Mouse (Mus musculus): Measurements from ENCODE around the gene Chpf. TPM values are rescaled to one million over a fixed set of nuclear protein-coding genes. Genes with fewer than 3 reads are reported as not detected.

Chpf gene
- polyA plus RNA-seq (2012) = 99.0 and 103 TPM in 2 replicates

GRCm38 (mm10) chr1:75478916-75479634 lies at the start of gene Chpf, which contains the start of gene Tmem198:
TSS of gene Chpf (minus strand) at chr1:75479307.
TSS of gene Tmem198 (plus strand) at chr1:75479532.
- TF ChIP-seq GATA1 (IDR thresholded peaks at IDR 0.05; ENCODE audit: low read length) = no peak

DNA sequence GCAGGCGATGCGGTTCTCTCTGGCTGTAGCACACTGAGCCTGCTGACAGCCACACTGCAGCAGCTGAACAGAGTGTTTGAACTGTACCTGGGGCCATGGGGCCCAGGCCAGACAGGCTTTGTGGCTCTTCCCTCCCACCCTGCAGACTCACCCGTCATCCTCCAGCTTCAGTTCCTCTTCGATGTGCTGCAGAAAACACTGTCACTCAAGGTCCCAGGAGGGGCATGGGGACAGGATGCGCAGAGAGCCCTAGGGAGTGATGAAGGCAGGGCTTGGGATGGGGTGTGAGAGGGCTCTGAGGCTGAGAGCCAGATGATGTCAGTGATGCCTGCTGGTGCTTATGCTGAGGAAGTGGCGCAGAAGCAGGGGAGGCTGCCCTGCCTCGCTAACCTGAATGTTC lies 45.6 kb upstream of the Chpf start:
- TF ChIP-seq GATA1 (IDR thresholded peaks at IDR 0.05; ENCODE audit: low read length) = no peak

DNA sequence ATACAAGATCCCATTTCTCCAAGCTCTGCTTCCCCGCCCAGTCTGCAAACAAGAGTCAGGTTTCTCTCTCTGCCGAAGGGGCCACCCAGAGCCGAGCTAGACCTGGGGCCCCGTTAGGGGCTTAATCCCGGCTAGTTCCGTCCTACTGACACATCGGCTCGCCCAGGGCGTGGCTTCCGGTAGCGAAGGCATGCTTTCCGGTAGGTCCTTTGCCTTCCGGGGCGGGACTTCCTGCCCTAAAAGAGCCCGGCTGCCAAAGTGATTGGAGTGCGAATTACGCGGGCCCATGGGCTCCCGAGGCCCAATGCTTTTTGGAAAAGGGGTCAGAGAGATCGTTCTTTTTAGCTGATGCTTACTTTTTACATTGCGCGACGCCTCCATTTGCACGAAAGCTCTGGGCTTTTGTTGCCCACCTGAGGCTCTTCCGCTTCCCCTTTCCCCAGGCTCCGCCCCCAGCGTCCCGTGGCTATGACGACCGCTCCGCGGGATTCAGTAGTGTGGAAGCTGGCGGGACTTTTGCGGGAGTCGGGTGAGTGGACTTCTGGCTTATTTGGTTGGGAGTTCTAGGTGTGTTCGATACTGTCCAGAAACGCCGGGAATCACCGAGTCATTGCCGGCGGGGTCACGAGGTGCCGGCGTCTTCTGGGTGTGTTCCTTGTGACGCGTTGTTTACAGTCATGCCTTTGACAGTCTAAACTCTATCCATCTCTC lies 42.4 kb upstream of the Chpf start, which contains the start of gene Stk11ip:
Gene Stk11ip (plus strand): TSS at position 209 of the 711 bp plus-strand sequence.
- TF ChIP-seq GATA1 (IDR thresholded peaks at IDR 0.05; ENCODE audit: low read length) = no peak

GRCm38 (mm10) chr1:75519576-75519975 lies 40.5 kb upstream of the Chpf start:
- TF ChIP-seq GATA1 (IDR thresholded peaks at IDR 0.05; ENCODE audit: low read length) = no peak

DNA sequence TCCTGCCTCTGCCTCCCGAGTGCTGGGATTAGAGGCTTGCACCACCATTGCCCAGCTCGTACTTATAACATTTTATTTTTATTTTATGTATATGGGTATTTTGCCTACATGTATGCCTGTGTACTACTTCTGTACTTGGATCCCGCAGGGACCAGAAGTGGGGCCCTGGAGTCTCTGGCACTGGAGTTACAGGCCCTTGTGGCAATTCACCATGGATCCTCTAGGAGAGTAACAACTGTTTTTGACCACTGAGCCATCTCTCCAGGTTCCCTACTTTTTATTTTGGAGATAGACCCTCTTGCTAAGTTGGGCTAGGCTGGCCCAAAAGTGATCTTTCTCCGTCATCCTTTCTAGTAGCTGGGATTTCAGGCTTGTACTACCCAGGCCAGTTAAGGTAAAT lies 39.3 kb upstream of the Chpf start:
- no peak for TF ChIP-seq GATA1 (IDR thresholded peaks at IDR 0.05; ENCODE audit: low read length)

DNA sequence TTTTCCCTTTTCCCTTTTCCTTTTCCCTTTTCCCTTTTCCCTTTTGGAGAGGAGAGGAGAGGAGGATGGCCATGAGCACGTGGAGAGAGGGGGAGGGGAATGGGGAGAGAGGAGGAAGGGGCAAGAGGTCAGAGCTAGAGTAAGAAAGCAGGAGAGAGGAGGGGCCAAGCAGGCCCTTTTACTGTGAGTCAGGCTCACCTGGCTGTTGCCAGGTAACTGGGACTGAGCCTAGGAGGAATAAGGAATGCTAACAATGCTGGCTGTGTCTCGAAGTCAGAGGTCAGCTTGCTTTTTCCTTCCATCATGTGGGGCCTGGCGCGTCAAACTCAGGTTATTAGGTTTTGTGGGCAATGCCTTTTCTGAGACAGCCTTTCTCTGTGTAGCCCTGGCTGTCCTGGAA lies 38.9 kb upstream of the Chpf start:
- no peak for TF ChIP-seq GATA1 (IDR thresholded peaks at IDR 0.05; ENCODE audit: low read length)

GRCm38 (mm10) chr1:75516703-75517380 lies 37.7 kb upstream of the Chpf start:
- TF ChIP-seq GATA1 (IDR thresholded peaks at IDR 0.05; ENCODE audit: low read length) = no peak

DNA sequence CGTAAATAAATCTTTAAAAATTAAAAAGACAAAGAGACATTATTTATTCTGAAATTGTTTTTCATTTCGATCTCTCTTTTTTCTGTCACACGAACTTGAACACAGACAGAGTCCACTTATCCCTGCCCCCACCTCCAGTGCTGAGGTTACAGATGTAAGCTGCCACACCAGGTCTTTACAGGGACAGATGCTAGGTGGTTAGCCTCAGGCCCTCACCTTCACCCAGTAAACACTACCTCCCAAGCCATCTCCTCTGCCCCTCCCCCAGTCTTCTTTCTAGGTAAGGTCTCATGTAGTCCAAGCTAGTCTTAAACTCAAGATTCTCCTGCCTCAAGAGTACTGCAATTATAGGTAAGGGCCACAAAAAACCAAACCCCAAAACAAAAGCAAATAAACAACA lies 33.4 kb upstream of the Chpf start:
- TF ChIP-seq GATA1 (IDR thresholded peaks at IDR 0.05; ENCODE audit: low read length) = no peak

DNA sequence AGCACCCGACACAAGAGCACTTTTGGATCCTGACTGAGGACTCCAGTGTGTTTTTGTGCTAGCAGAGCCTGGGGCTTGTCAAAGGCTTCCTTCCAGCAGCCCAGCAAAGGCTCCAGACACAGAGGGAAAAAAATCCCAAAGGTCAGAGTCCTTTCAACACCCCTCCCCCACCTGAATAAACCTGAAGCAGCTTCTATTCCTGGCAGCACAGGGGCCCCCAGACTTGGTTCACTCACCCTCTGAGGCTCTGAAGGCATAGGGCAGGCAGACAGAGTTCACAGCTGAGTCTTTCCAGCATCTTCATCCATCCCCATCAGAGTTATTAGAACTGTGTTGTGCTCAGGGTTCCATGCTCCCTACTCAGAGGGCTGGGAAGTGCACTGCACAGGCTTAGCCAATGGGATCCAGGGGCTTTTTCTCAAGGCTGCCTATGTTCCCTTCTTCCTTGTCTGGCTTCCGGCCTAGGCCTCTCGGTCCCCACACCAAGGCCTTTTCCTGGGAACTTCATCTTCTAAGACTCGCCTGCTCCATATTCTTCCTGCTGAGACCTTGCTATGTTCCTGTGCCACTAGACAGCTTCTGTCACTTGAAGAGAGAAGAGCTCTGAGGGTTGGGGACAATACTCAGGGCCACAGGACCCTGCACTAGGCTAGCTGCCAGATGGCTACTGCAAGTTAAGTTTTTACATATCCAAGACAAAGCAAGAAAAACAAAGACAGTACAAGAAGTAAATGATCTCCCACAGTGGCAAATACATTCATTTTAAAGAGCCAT lies 32.5 kb upstream of the Chpf start:
- TF ChIP-seq GATA1 (IDR thresholded peaks at IDR 0.05; ENCODE audit: low read length) = no peak

- TF ChIP-seq GATA1 (IDR thresholded peaks at IDR 0.05; ENCODE audit: low read length) = no peak
Measured at GRCm38 (mm10) chr1:75510154-75510553, 31.0 kb upstream of the Chpf start.

GRCm38 (mm10) chr1:75509586-75509985 lies 30.5 kb upstream of the Chpf start:
- no peak for TF ChIP-seq GATA1 (IDR thresholded peaks at IDR 0.05; ENCODE audit: low read length)

DNA sequence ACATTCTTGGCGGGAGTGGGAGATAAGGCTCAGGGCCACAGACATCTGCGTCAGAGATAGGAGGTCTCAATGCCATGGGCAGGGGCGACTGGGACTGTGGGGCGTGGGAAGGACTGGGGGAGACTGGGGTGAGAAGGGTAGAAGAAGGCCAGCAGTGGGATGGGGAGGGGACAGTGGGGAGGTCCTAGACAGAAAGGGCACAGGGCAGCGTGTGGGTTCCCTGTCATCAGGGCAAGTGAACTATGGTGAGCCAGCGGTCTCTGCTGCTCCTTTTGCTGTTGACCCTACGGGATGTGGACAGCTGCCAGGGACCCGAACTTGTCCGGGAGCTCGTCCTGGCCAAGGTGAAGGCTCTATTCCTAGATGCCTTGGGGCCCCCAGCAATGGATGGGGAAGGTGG lies 27.9 kb upstream of the Chpf start, which contains the start of gene Inha:
Gene Inha (plus strand): TSS at position 72 of the 400 bp plus-strand sequence.
- no peak for TF ChIP-seq GATA1 (IDR thresholded peaks at IDR 0.05; ENCODE audit: low read length)

DNA sequence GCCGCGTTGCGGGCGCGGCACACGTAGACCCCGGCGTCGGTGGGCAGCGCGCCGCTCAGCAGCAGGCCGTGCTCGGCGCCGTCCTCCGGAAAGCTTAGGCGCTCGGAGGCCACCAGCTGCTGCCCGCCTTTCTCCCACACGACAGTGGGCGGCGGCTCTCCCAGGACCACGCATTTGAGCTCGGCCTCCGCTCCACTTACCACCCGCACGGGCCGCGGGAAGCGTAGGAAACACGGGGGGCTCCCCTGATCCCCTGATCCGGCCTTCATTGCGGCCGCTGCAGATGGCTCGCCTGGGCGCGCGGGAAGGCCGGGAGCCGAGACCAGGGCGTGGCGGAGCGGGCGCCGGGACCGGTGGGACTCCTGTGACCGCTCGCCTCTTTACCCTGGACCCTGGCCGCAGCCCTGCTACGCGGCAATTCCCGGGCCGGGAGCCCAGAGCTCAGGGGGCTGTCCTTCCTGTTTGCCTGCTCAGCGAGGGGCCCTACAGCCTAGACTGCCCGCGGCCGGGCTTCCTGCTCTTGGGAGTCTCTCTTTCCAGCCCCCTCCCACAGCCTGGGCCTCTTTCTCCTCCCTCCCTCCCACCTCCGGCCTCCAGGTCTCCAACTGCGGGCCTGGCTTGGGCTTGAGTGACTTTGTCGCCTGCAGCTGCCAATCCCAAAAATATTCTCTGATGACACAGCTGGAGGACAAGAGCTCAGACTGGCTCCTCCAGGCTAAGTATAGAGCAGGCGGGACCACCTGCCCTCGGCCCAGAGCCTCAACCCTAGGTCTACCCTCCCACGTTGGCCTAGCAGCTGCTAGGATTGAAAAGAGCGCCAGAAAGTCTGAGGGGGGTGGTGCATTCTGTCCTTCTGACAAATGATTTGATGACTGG lies 27.1 kb upstream of the Chpf start, which contains the start of gene Obsl1:
Gene Obsl1 (minus strand): TSS at position 497 of the 876 bp plus-strand sequence.
- no peak for TF ChIP-seq GATA1 (IDR thresholded peaks at IDR 0.05; ENCODE audit: low read length)

All from G1E-ER4 (cell line).